Mouse (Mus musculus) myocyte (in vitro differentiated cells): Measurements from ENCODE around the gene Wnt10a.

ENCODE experiments used
- MYOG ChIP-seq, 3 experiments: IDR thresholded peaks; one replicate each; pipeline ENCODE4 v1.6.1; 2011; ENCODE audit warnings: control low read depth in 2 of 3, low read depth in 2 of 3, mild to moderate bottlenecking in 2 of 3; ENCODE audit not compliant: insufficient read length in 2 of 3, control insufficient read depth in 1 of 3, insufficient read depth in 1 of 3
- POLR2A ChIP-seq: IDR thresholded peaks from one replicate; pipeline ENCODE4 v1.6.1; 2011; ENCODE audit warnings: low read depth, mild to moderate bottlenecking, control low read depth, moderate library complexity; ENCODE audit not compliant: insufficient read length
- TCF3 ChIP-seq: IDR thresholded peaks from one replicate; pipeline ENCODE4 v1.6.1; 2011; ENCODE audit warnings: low read depth, control low read depth; ENCODE audit not compliant: insufficient read length

DNA sequence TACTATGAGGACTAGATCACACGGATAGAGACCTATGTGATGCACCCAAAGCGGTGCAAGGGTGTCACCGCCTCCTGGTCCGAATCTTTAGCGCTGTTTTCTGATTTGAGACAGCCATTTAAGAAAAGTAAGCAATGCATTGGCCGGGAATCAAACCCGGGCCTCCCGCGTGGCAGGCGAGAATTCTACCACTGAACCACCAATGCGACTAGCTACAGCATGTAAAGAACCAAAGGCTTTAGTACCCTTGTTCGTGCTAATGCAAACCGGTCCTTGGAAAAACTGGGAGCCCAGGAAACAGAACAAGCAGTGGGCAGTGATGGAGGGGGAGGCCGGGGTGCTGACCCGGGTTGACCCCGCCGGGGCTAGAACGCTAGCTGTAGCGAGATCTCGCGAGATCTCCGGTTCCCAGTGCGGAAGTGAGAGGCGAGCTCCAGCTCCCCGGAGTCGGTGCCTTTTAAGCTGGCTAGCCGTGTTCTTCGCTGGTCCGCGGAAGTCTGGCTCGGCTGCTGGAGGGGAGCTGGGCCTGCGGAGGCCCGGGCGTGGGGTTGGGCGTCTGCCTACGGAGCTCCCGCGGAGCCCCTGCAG lies 25.4 kb downstream of the Wnt10a start:
- peak; percentile 67 for TF ChIP-seq POLR2A
- no peak for TF ChIP-seq TCF3
- TF ChIP-seq MYOG (IDR thresholded peaks at IDR 0.05; ENCODE audit: control insufficient read depth in 1 of 3, insufficient read depth in 1 of 3, insufficient read length in 2 of 3, low read depth in 2 of 3) = no peak
